Mouse (Mus musculus): ENCODE results near the gene Oog2. TPM values are rescaled to one million over a fixed set of nuclear protein-coding genes. Genes with fewer than 3 reads are reported as not detected.
"Not testable (repeated sequence)": the region's sequence is repeated elsewhere in the genome, so short reads cannot be mapped to it uniquely, and the experiment has no call there.

Oog2 gene
- not detected in 2 replicates for polyA plus RNA-seq (2014; fragmentation: Nextera tagmentation; extraction: Ambion mirVana)

GRCm38 (mm10) chr4:144190419-144190818 is at the start of gene Oog2:
Oog2 (plus strand) TSS chr4:144190719.
- H3K27me3 ChIP-seq (ENCODE audit: control insufficient read depth, insufficient read depth, low read length): no peaks in the 10 kb centered on the region
- H3K9me3 ChIP-seq (ENCODE audit: control insufficient read depth, low read length): peaks cover 5% of the 10 kb centered on the region; the same call in 1 of the 2 replicates
- 21% methylated on average over 1 of the region's 1 CpGs for WGBS
- no peaks in the 10 kb centered on the region for H3K4me1 ChIP-seq (ENCODE audit: control insufficient read depth in 2 of 2, insufficient read depth in 2 of 2, low read length in 2 of 2)
- H3K4me3 ChIP-seq (ENCODE audit: control insufficient read depth in 1 of 2, insufficient read depth in 1 of 2, low read depth in 1 of 2, low read length in 2 of 2): no peak within 1 kb of the TSS
- ATAC-seq (ENCODE audit: insufficient number of reproducible peaks, insufficient read depth, low FRiP score, low read depth): no peak
- H3K9ac ChIP-seq (ENCODE audit: low read length): no peak within 1 kb of the TSS
- H3K27ac ChIP-seq (replicated peaks in 1 of 2; ENCODE audit: control insufficient read depth in 1 of 2, insufficient read depth in 1 of 2, low read depth in 2 of 2, low read length in 2 of 2): no peak within 1 kb of the TSS
- H3K4me2 ChIP-seq (ENCODE audit: low read length): no peak within 1 kb of the TSS
- H3K36me3 ChIP-seq (ENCODE audit: control insufficient read depth, insufficient read depth, low read length): no peaks in the 10 kb centered on the region

- no peak within 1 kb of the TSS for H3K4me2 ChIP-seq (ENCODE audit: low read length)
- no peak within 1 kb of the TSS for H3K4me3 ChIP-seq (ENCODE audit: control insufficient read depth in 1 of 2, insufficient read depth in 1 of 2, low read depth in 1 of 2, low read length in 2 of 2)
- H3K36me3 ChIP-seq (ENCODE audit: control insufficient read depth, insufficient read depth, low read length): no peaks in the 10 kb centered on the region
- no peak within 1 kb of the TSS for H3K27ac ChIP-seq (replicated peaks in 1 of 2; ENCODE audit: control insufficient read depth in 1 of 2, insufficient read depth in 1 of 2, low read depth in 2 of 2, low read length in 2 of 2)
- no peak for ATAC-seq (ENCODE audit: insufficient number of reproducible peaks, insufficient read depth, low FRiP score, low read depth)
- no peaks in the 10 kb centered on the region for H3K27me3 ChIP-seq (ENCODE audit: control insufficient read depth, insufficient read depth, low read length)
- 64% methylated on average over 1 of the region's 1 CpGs for WGBS
- H3K9ac ChIP-seq (ENCODE audit: low read length): no peak within 1 kb of the TSS
- H3K9me3 ChIP-seq (ENCODE audit: control insufficient read depth, low read length): peaks cover 17% of the 10 kb centered on the region
- no peaks in the 10 kb centered on the region for H3K4me1 ChIP-seq (ENCODE audit: control insufficient read depth in 2 of 2, insufficient read depth in 2 of 2, low read length in 2 of 2)
Measured at GRCm38 (mm10) chr4:144162563-144162962, 28.0 kb upstream of the Oog2 start, which contains the start of gene Oog3. Oog3 (minus strand) TSS chr4:144162663.

- not testable (repeated sequence) for H3K9me3 ChIP-seq (ENCODE audit: control insufficient read depth, low read length); H3K27me3 ChIP-seq (ENCODE audit: control insufficient read depth, insufficient read depth, low read length); H3K4me1 ChIP-seq (ENCODE audit: control insufficient read depth in 2 of 2, insufficient read depth in 2 of 2, low read length in 2 of 2); H3K4me3 ChIP-seq (ENCODE audit: control insufficient read depth in 1 of 2, insufficient read depth in 1 of 2, low read depth in 1 of 2, low read length in 2 of 2); ATAC-seq (ENCODE audit: insufficient number of reproducible peaks, insufficient read depth, low FRiP score, low read depth); H3K27ac ChIP-seq (replicated peaks in 1 of 2; ENCODE audit: control insufficient read depth in 1 of 2, insufficient read depth in 1 of 2, low read depth in 2 of 2, low read length in 2 of 2); H3K9ac ChIP-seq (ENCODE audit: low read length); H3K4me2 ChIP-seq (ENCODE audit: low read length); H3K36me3 ChIP-seq (ENCODE audit: control insufficient read depth, insufficient read depth, low read length)
- 48% methylated on average over 1 of the region's 1 CpGs for WGBS
Measured at GRCm38 (mm10) chr4:144213218-144213617, 22.7 kb downstream of the Oog2 start, which contains the start of gene C87977. C87977 (minus strand) TSS chr4:144213318.

Other genes starting within 250 kb of the Oog2 start
- gene Pramef25, start 239.7 kb upstream of the Oog2 start, polyA plus RNA-seq (2014; fragmentation: Nextera tagmentation; extraction: Ambion mirVana): not detected in 2 replicates
- gene Gm13101, start 223.8 kb upstream of the Oog2 start, polyA plus RNA-seq (2014; fragmentation: Nextera tagmentation; extraction: Ambion mirVana): not detected in 2 replicates
- gene Pramef17, start 196.3 kb upstream of the Oog2 start, polyA plus RNA-seq (2014; fragmentation: Nextera tagmentation; extraction: Ambion mirVana): not detected in 2 replicates
- not detected in 2 replicates for gene Pramel4, start 131.6 kb upstream of the Oog2 start, polyA plus RNA-seq (2014; fragmentation: Nextera tagmentation; extraction: Ambion mirVana)
- not detected in 2 replicates for gene Gm13102, start 84.2 kb upstream of the Oog2 start, polyA plus RNA-seq (2014; fragmentation: Nextera tagmentation; extraction: Ambion mirVana)
- not detected in 2 replicates for gene Oog3, start 28.1 kb upstream of the Oog2 start, polyA plus RNA-seq (2014; fragmentation: Nextera tagmentation; extraction: Ambion mirVana)
- gene C87977, start 22.6 kb downstream of the Oog2 start, polyA plus RNA-seq (2014; fragmentation: Nextera tagmentation; extraction: Ambion mirVana): not detected in 2 replicates
- not detected in 2 replicates for gene Pramel5, start 89.8 kb downstream of the Oog2 start, polyA plus RNA-seq (2014; fragmentation: Nextera tagmentation; extraction: Ambion mirVana)
- not detected in 2 replicates for gene Gm13128, start 139.5 kb downstream of the Oog2 start, polyA plus RNA-seq (2014; fragmentation: Nextera tagmentation; extraction: Ambion mirVana)
- gene Gm13119, start 167.2 kb downstream of the Oog2 start, polyA plus RNA-seq (2014; fragmentation: Nextera tagmentation; extraction: Ambion mirVana): not detected in 2 replicates
- gene Pramef20, start 187.2 kb downstream of the Oog2 start, polyA plus RNA-seq (2014; fragmentation: Nextera tagmentation; extraction: Ambion mirVana): not detected in 2 replicates
- not detected in 2 replicates for gene Pramef12, start 217.7 kb downstream of the Oog2 start, polyA plus RNA-seq (2014; fragmentation: Nextera tagmentation; extraction: Ambion mirVana)
- not detected in 2 replicates for gene 1700012P22Rik, start 248.1 kb downstream of the Oog2 start, polyA plus RNA-seq (2014; fragmentation: Nextera tagmentation; extraction: Ambion mirVana)